Mouse (Mus musculus) liver, postnatal 0 days (tissue): ENCODE results near the gene Nat8f5.
"Not testable (repeated sequence)": the region's sequence is repeated elsewhere in the genome, so short reads cannot be mapped to it uniquely, and the experiment has no call there.

Experiments
- CTCF ChIP-seq: sonication (generic); IDR thresholded peaks from 2 replicates; pipeline ENCODE4 v1.5.1; 2016; ENCODE audit warnings: antibody characterized with exemption, low read depth
- EP300 ChIP-seq: IDR thresholded peaks from 2 replicates; pipeline ENCODE4 v1.6.1; 2016; ENCODE audit warnings: antibody characterized with exemption, low read depth, mild to moderate bottlenecking

- not testable (repeated sequence) for TF ChIP-seq CTCF, EP300
These were observed 23.1 kb upstream of the Nat8f5 start for GRCm38 (mm10) chr6:85843677-85844458.
